Comparison of ENCODE assay signal across 16 mouse cellular contexts in genomic region chr4:155888181-155888580, GRCm38 (mm10). TPM values are rescaled to one million over a fixed set of nuclear protein-coding genes. Genes with fewer than 3 reads are reported as not detected.
DNase-seq lines count a peak whose midpoint lies in the region; ATAC-seq lines count a peak whose summit lies in the region.
"Had no signal": no experiment of that assay in that cellular context is flagged by ENCODE, and none has a peak within 500 bp of the region (broad histone marks: within the 10 kb centered on the region; RNA-seq: fewer than 3 reads in every experiment).

No protein-coding gene starts in this region.

- peak; percentile 0 for DNase-seq in adrenal gland, adult 8-10 months
- DNase-seq in adrenal gland, adult (ENCODE audit: inconsistent age in 2 of 2, low spot score in 1 of 2): no peak
- peak; percentile 4 for DNase-seq in frontal cortex, postnatal 10 days (ENCODE audit: low spot score in 2 of 2)
- DNase-seq in layer of hippocampus, adult 9-11 months: peak; percentile 2
- no peak for DNase-seq in layer of hippocampus, postnatal 14 days (ENCODE audit: low spot score in 2 of 2)
- DNase-seq in testis, postnatal 10 days (ENCODE audit: low spot score): peak; percentile 36
- DNase-seq in testis, postnatal 14 days (ENCODE audit: low spot score): no peak
- DNase-seq: adrenal gland, postnatal 25 days; cerebellum, postnatal 36 days; gastrocnemius, postnatal 25 days; heart, postnatal 4 days had no signal

- ATAC-seq in frontal cortex, adult (ENCODE audit: low TSS enrichment): no peak
- ATAC-seq: CD4-positive, CD25-positive, alpha-beta regulatory T cell, adult 4 months; forebrain, embryonic 14.5 days; hindbrain, embryonic 16.5 days; inflammation-experienced regulatory T-cells, adult 6 months had no signal

RNA-seq across cellular contexts. Expression of gene Pusl1, which starts 3.4 kb away (rescaled TPM):
- total RNA-seq in adrenal gland, adult 8-10 months (2022): 10 to 100 TPM; 23.2 to 51.5 (median 41.4) TPM
- total RNA-seq in layer of hippocampus, postnatal 14 days (2021): 10 to 100 TPM; 61.3 to 65.4 TPM

RNA-seq across cellular contexts. Expression of gene Acap3, which starts 3.4 kb away (rescaled TPM):
- 10 to 100 TPM; 18.2 to 49.2 (median 30.9) TPM for total RNA-seq in adrenal gland, adult 8-10 months (2022)
- total RNA-seq in layer of hippocampus, postnatal 14 days (2021): 100 to 1,000 TPM; 143 to 160 TPM

RNA-seq across cellular contexts. Expression of gene Ints11, which starts 18.8 kb away (rescaled TPM):
- 10 to 100 TPM; 32.3 to 34.6 (median 33.3) TPM for total RNA-seq in adrenal gland, adult 8-10 months (2022)
- 10 to 100 TPM; 29.4 to 33.0 TPM for total RNA-seq in layer of hippocampus, postnatal 14 days (2021)

RNA-seq across cellular contexts. Expression of gene Cptp, which starts 18.9 kb away (rescaled TPM):
- total RNA-seq in adrenal gland, adult 8-10 months (2022): 10 to 100 TPM; 16.4 to 29.0 (median 17.9) TPM
- total RNA-seq in layer of hippocampus, postnatal 14 days (2021): 10 to 100 TPM; 29.5 to 31.2 TPM

RNA-seq across cellular contexts. Expression of gene Tas1r3, which starts 25.0 kb away (rescaled TPM):
- 1 to 10 TPM in 1 of 4 experiments, under 1 TPM in 3; 0.46 to 1.2 (median 0.62) TPM for total RNA-seq in adrenal gland, adult 8-10 months (2022)
- under 1 TPM; 0.25 to 0.29 TPM for total RNA-seq in layer of hippocampus, postnatal 14 days (2021)

Comparison
In these comparisons a context has a peak if more than half of its experiments do, and no peak if none do; other contexts are left out.
1. DNase-seq: peak in adrenal gland, adult 8-10 months (single experiment), frontal cortex, postnatal 10 days (2 of 2), layer of hippocampus, adult 9-11 months (single experiment) and testis, postnatal 10 days (single experiment); none in adrenal gland, adult (0 of 2), layer of hippocampus, postnatal 14 days (0 of 2) and testis, postnatal 14 days (single experiment).